Mouse (Mus musculus) common myeloid progenitor, adult 5-6 weeks (primary cell): ENCODE data around the gene Scn2a. TPM values are rescaled to one million over a fixed set of nuclear protein-coding genes. Genes with fewer than 3 reads are reported as not detected.
A peak's percentile ranks its signal among the peaks of the same experiment; 100 is the strongest.
"Not testable (repeated sequence)": the region's sequence is repeated elsewhere in the genome, so short reads cannot be mapped to it uniquely, and the experiment has no call there.

Source experiments
- ATAC-seq: replicated peaks from 2 replicates; pipeline ENCODE4 v1.8.0; 2016; ENCODE audit warnings: low read depth, mild to moderate bottlenecking, moderate TSS enrichment, inconsistent platforms; ENCODE audit not compliant: poor library complexity, severe bottlenecking
- total RNA-seq: library from RNA; stranded (forward); fragments of 200-1000, 187-1606 nt; gene quantifications from 2 replicates; pipeline ENCODE4 v1.2.3, GENCODE M21; 2017

Gene Scn2a
- total RNA-seq, 1 experiment from 2014 or later: 0.41 TPM

DNA sequence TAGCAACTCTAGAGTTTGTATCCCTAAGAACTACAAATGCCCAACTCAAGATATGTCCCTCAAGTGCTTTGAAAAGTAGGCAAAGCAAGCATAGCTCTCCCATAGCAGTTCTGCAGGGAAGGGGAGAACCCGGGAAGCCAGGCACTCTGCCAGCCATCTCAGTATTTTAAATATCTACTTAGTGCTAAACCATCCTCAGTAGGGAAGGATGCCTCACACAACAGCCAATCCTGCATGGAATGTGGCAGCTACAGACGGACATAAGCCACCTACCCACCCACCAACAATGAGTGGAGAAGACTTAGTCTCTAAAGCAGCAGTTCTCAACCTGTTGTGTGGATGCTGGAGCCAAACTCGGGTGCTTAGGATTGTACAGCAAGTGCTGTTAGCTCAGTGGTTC, 73.9 kb downstream of the Scn2a start:
- no peak for ATAC-seq

DNA sequence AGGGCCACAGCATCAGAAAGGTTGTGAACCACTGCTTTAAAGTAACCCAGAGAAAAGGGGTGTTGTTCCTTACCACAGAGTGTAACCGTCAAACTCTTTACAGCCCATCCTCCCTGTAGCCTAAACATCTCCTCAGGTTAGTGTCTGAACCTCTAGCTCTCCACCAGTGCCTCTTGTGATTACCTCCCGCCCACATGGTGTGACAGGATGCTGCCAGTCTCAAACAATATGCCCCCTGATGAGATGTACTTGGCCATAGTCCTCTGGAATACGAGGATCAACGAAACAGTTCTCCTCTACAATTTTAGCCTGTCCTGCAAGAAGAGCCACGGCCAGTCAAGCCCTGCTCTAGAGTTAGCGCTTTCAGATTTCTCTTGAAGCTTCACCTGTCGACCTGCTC, 74.5 kb downstream of the Scn2a start:
- no peak for ATAC-seq

DNA sequence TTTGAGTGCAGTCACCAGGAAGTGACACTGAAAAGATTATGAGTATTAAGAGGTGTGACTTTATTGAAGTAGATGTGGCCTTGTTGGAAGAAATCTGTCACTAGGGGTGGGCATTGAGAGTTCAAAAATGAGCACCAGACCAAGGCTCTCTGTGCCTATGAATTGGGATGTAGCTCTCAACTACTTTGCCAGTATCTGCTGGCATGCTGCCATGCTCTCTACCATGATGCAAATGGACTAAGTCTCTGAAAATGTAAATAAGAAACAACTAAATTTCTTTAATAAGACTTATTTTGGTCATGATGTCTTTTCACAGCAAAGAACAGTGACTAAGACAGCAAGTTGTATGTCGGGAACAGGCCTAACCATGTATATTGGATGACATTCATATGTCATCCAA, 79.7 kb downstream of the Scn2a start:
- ATAC-seq: no peak

DNA sequence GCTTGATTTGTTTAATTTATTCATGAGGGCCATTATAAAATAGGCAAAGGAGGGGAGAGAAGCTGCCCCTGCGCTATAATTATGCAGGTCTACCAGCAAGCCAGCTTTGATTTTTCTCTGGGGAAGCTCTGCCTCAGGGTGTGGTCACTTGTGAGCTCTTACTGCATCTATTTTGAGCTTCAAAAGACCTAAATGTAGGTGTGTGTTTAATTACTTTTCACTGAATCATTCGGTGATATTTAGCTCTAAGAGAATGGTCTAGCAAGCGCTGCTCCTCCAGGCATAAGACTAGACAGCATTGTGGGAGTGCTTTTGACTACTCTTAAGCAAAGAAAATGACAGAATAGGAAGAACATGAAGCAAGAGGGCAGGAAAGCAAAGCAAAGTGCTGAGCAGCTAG, 80.6 kb downstream of the Scn2a start:
- no peak for ATAC-seq

DNA sequence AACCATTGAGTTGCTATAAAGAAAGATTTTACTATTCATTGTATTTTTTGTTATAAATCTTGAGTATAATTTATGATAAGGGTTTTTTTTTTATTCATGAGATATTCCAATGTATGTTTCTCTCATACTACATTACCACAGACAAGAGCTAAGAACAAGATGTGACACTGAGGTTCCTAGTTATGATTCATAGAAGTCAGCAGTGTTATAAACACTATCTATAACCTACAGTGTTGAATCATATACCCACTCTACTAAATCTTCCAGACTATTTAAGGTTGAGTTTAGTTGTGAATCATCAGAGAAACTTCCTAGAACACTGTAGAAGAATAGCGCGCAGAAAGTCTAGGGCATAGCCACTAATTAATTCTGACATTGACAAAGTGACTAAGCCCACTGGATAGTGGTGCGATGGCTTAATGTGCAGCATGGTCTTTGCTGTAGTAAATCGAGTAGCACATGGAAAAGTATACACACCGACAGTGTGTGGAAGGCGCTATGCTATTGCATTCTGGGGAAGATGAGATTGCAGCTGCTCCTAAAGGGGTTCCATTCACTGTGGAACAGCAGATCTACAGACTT, 101.7 kb downstream of the Scn2a start:
- ATAC-seq: no peak

DNA sequence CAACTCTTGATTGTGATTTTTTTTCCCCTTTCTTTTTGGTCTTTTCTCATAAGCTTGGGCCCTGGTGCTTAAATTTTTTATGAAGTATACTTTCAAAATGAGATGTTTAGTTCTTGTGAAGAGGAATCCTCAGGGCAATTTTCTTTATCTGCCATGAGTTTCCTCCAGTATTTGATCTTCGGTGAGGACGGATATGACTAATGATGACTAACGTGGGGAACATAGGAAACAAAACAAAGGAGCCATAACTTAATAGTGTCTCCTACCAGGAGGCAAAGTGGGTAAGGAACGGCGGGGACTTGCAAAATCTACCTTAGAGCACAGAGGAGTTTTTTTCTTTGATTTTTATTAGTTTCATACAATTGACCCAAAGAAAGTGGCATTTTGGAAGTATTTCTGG, 124.8 kb downstream of the Scn2a start:
- ATAC-seq: no peak

GRCm38 (mm10) chr2:65782442-65782841, 161.9 kb downstream of the Scn2a start:
- ATAC-seq: no peak

DNA sequence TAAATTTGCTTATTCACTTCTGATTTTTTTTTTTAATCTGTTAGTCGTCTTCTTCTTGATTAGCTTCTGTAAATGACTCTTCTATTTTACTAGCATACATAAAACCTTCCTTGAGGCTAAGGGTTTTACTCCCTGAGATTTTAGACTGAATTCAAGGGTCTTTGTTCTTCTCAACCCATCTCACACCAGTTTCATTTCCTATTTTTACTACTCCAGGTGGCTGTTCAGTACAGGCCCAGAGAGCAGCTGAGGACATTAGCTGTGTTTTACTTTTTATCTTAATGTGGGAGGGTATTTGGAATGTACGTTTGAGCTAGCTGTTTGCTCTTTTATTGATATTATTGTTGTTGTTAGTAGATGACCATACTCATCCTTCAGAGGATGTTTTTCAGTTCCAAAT, 162.8 kb downstream of the Scn2a start:
- ATAC-seq: no peak

- peak; percentile 75 for ATAC-seq
Observed at GRCm38 (mm10) chr2:65792516-65792915, 171.9 kb downstream of the Scn2a start.

DNA sequence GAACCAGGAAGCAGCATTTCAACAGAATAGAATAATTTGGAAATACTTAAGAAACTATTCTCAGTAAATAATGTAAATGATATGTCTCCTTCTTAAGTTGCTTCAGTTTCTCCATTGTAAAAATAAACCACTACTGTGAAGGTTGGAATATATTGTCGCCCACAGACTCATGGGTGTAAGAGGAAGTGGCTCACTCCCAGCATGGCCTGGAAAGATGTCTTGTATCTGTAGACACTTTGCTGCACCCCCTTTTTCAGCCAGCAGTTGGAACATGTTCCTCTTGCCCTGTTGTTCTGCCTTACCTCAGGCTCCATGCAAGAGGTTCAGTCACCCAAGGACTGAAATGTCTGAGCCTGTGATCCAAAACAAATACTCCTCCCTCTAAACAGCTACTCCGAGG, 173.0 kb downstream of the Scn2a start:
- peak; percentile 74 for ATAC-seq

DNA sequence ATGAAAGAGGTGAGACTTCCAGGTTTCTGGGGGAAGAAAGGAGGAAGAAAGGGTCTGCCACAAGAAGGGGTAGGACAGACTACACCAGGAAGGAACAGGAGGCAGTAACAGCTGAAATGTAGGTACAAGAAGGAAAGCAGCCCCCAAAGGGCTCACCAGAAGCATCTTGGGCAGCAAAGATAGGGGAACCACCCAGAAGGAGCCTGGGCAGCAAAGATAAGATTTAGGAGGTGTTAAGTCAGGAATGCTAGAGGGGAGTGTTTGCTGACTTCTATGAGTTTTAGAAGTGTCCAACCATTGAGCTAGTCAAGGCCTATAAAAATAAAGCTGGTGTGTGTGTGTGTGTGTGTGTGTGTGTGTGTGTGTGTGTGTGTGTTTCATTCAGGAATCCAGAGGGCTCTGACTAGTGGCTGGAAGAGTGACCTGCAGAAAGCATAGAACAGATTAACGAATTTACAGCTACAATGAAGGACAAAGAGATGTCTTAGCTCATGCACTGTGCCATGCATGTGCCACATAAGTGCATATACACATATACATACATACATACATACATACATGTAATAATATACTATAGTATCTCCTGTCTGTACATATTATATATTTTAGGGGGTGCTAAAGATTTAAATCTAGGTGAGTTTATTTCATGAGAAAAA, 180.6 kb downstream of the Scn2a start:
- peak; percentile 90 for ATAC-seq

GRCm38 (mm10) chr2:65806556-65806955, 186.0 kb downstream of the Scn2a start:
- no peak for ATAC-seq

GRCm38 (mm10) chr2:65811203-65811602, 190.6 kb downstream of the Scn2a start:
- ATAC-seq: not testable (repeated sequence)

Other genes starting within 250 kb of the Scn2a start
- not detected in 2 replicates for gene Scn3a, start 53.1 kb upstream of the Scn2a start, total RNA-seq
- not detected in 2 replicates for gene Csrnp3, start 225.0 kb downstream of the Scn2a start, total RNA-seq